Comparison of ENCODE assay signal across 1 mouse cellular context in the genomic region with DNA sequence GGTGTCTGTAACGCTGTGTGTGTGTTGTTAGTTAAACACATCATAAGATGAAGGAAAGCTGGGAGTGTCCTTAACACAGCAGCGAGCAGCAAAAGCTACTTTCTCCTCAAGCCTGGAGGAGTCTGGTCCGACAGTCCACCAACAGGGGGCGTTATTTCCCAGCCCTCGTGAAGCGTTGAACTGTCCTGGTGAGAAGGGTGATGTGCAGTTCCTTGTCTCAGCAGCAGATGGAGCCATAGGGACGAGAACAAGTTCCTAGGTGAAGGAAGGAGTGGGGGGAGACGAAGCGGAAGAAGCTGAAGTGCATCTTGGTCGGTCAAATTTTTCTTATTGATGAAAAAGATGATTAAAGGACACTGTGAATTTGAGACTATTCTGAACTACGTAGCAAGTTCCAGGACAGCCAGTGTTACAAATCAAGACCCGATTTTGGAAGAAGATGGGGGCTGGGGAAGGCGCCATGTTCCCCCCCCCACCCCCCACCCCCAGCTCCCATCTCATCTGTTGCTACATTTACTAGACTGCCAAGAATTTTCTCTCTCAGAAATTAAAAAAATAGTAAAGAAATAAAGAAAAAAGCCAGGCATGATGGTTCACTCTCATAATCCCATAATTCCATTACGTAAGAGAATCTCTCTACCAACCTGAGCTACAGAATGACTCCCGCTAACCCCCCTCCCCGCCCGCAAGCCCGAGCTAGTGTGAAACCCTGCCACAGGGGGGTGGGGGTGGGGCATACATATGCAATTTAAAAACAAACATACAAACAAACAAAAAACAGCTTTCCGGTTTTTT.
TF ChIP-seq lines count a peak whose summit lies in the region.

No protein-coding gene starts in this region.

TF ChIP-seq in MEL, 35 proteins besides CTCF, POLR2A, EP300 and RAD21 (continued from another document):
- no peak for TF ChIP-seq GABPA (IDR thresholded peaks at IDR 0.05; ENCODE audit: low read depth, low read length)
- 0 out of 2 replicates have a peak, but pooled peaks have one; percentile 52 for TF ChIP-seq MYC (IDR thresholded peaks at IDR 0.05; ENCODE audit: low read depth, low read length)
- no peak for TF ChIP-seq TAL1 (IDR thresholded peaks at IDR 0.05; ENCODE audit: low read length)
- TF ChIP-seq SMC3 (IDR thresholded peaks at IDR 0.05; ENCODE audit: low read depth, low read length) = peak; percentile 91
- TF ChIP-seq MAFK (IDR thresholded peaks at IDR 0.05; ENCODE audit: borderline replicate concordance, low read depth, low read length) = no peak
